Mouse (Mus musculus) stomach, embryonic 15.5 days (tissue): ENCODE measurements around the gene Gm10037. TPM values are rescaled to one million over a fixed set of nuclear protein-coding genes. Genes with fewer than 3 reads are reported as not detected.
"Not testable (repeated sequence)": the region's sequence is repeated elsewhere in the genome, so short reads cannot be mapped to it uniquely, and the experiment has no call there.

Experiments used
- ATAC-seq: fragments of 200-750 bp; cut with Nextera tagmentation; 2 replicates; pipeline ENCODE4 v1.8.0; 2017; ENCODE audit warnings: low read depth, moderate number of reproducible peaks, moderate TSS enrichment; ENCODE audit not compliant: insufficient read depth, low FRiP score
- H3K27ac ChIP-seq: fragments of 300-500 bp; sonication (generic); 2 replicates; pipeline ENCODE4 v1.5.1; 2015; ENCODE audit warnings: mild to moderate bottlenecking, inconsistent platforms
- H3K27me3 ChIP-seq: fragments of 300-500 bp; sonication (generic); replicated peaks from 2 replicates; pipeline ENCODE4 v1.6.1; 2015; ENCODE audit warnings: inconsistent platforms
- H3K36me3 ChIP-seq: fragments of 300-500 bp; sonication (generic); 2 replicates; pipeline ENCODE4 v1.6.1; 2015; ENCODE audit warnings: inconsistent platforms
- H3K4me1 ChIP-seq: fragments of 300-500 bp; sonication (generic); 2 replicates; pipeline ENCODE4 v1.6.1; 2015; ENCODE audit warnings: inconsistent platforms
- H3K4me2 ChIP-seq: fragments of 300-500 bp; sonication (generic); 2 replicates; pipeline ENCODE4 v1.6.1; 2015; ENCODE audit warnings: mild to moderate bottlenecking, inconsistent platforms
- H3K4me3 ChIP-seq: fragments of 300-500 bp; sonication (generic); replicated peaks from 2 replicates; pipeline ENCODE4 v1.5.1; 2015; ENCODE audit warnings: inconsistent platforms
- H3K9ac ChIP-seq: fragments of 300-500 bp; sonication (generic); 2 replicates; pipeline ENCODE4 v1.6.1; 2015; ENCODE audit warnings: inconsistent platforms
- H3K9me3 ChIP-seq: fragments of 300-500 bp; sonication (generic); 2 replicates; pipeline ENCODE4 v1.6.1; 2016; ENCODE audit warnings: inconsistent platforms
- WGBS: fragments of 180-500 bp; shearing (Covaris S2); methylation state at CpG from one replicate; pipeline ENCODE4 v1.1.7; 2015; 5-methylcytosine and 5-hydroxymethylcytosine counted together
- polyA plus RNA-seq: library from polyadenylated mRNA; unstranded; fragments of >200 nt; fragmentation: Nextera tagmentation; extraction: Ambion mirVana; gene quantifications from 2 replicates; pipeline ENCODE4 v1.2.1, GENCODE M21; 2015

The Gm10037 gene
- polyA plus RNA-seq, 1 experiment from 2014 or later: 1.9 TPM

- WGBS: 27% methylated on average over 8 of the region's 8 CpGs
- no peak for ATAC-seq
Measured at GRCm38 (mm10) chr13:67844853-67845194, 13.9 kb downstream of the Gm10037 start.

GRCm38 (mm10) chr13:67850361-67850760 is 19.5 kb downstream of the Gm10037 start:
- 67% methylated on average over 3 of the region's 3 CpGs for WGBS
- ATAC-seq: no peak
- Histone ChIP-seq H3K9me3 (no peaks in the 10 kb centered on the region), H3K4me3 (no peak overlapping the region), H3K4me2 (no peak overlapping the region), H3K27ac (no peak overlapping the region), H3K9ac (no peak overlapping the region), H3K4me1 (no peaks in the 10 kb centered on the region), H3K36me3 (no peaks in the 10 kb centered on the region), H3K27me3 (no peaks in the 10 kb centered on the region)

More at GRCm38 (mm10) chr13:67844853-67845194, 13.9 kb downstream of the Gm10037 start:
- H3K27me3 ChIP-seq: no peaks in the 10 kb centered on the region
- peak overlapping the region; percentile 37 for H3K4me3 ChIP-seq
- H3K4me2 ChIP-seq: peak overlapping the region; percentile 50
- H3K27ac ChIP-seq: no peak overlapping the region
- H3K36me3 ChIP-seq: no peaks in the 10 kb centered on the region
- no peak overlapping the region for H3K9ac ChIP-seq
- no peaks in the 10 kb centered on the region for H3K4me1 ChIP-seq
- H3K9me3 ChIP-seq: no peaks in the 10 kb centered on the region

GRCm38 (mm10) chr13:67853130-67853529 is 22.2 kb downstream of the Gm10037 start:
- no peaks in the 10 kb centered on the region for H3K9me3 ChIP-seq
- no peaks in the 10 kb centered on the region for H3K36me3 ChIP-seq
- WGBS: 68% methylated on average over 6 of the region's 6 CpGs
- ATAC-seq: no peak
- no peaks in the 10 kb centered on the region for H3K4me1 ChIP-seq
- H3K4me2 ChIP-seq: no peak overlapping the region
- no peak overlapping the region for H3K27ac ChIP-seq
- no peak overlapping the region for H3K4me3 ChIP-seq
- no peaks in the 10 kb centered on the region for H3K27me3 ChIP-seq
- H3K9ac ChIP-seq: no peak overlapping the region

- no peak overlapping the region for H3K27ac ChIP-seq
Measured at GRCm38 (mm10) chr13:67853983-67854382, 23.1 kb downstream of the Gm10037 start.

GRCm38 (mm10) chr13:67857317-67857716 is 26.4 kb downstream of the Gm10037 start:
- Histone ChIP-seq H3K36me3 (no peaks in the 10 kb centered on the region), H3K4me3 (no peak overlapping the region), H3K4me2 (no peak overlapping the region), H3K27ac (no peak overlapping the region), H3K9me3 (no peaks in the 10 kb centered on the region), H3K9ac (no peak overlapping the region), H3K4me1 (no peaks in the 10 kb centered on the region), H3K27me3 (no peaks in the 10 kb centered on the region)
- ATAC-seq: no peak
- 13% methylated on average over 1 of the region's 1 CpGs for WGBS

More at GRCm38 (mm10) chr13:67853983-67854382, 23.1 kb downstream of the Gm10037 start:
- no peaks in the 10 kb centered on the region for H3K27me3 ChIP-seq
- WGBS: 89% methylated on average over 2 of the region's 2 CpGs
- no peak overlapping the region for H3K4me3 ChIP-seq
- no peaks in the 10 kb centered on the region for H3K36me3 ChIP-seq
- no peak for ATAC-seq
- H3K4me2 ChIP-seq: no peak overlapping the region
- H3K9me3 ChIP-seq: no peaks in the 10 kb centered on the region
- no peaks in the 10 kb centered on the region for H3K4me1 ChIP-seq
- no peak overlapping the region for H3K9ac ChIP-seq

- Histone ChIP-seq H3K27ac (no peak overlapping the region), H3K9me3 (no peaks in the 10 kb centered on the region), H3K4me2 (no peak overlapping the region), H3K4me3 (no peak overlapping the region), H3K4me1 (no peaks in the 10 kb centered on the region), H3K9ac (no peak overlapping the region), H3K36me3 (no peaks in the 10 kb centered on the region), H3K27me3 (no peaks in the 10 kb centered on the region)
- 81% methylated on average over 9 of the region's 9 CpGs for WGBS
- no peak for ATAC-seq
Measured at GRCm38 (mm10) chr13:67862508-67862907, 31.6 kb downstream of the Gm10037 start.

GRCm38 (mm10) chr13:67863026-67863425 is 32.1 kb downstream of the Gm10037 start, which contains the start of gene BC048507:
TSS of gene BC048507 (plus strand) at chr13:67863326.
- Histone ChIP-seq H3K27ac (no peak within 1 kb of the TSS), H3K4me1 (no peaks in the 10 kb centered on the region), H3K4me3 (no peak within 1 kb of the TSS), H3K4me2 (no peak within 1 kb of the TSS), H3K9me3 (no peaks in the 10 kb centered on the region), H3K36me3 (no peaks in the 10 kb centered on the region), H3K9ac (no peak within 1 kb of the TSS), H3K27me3 (no peaks in the 10 kb centered on the region)
- no peak for ATAC-seq
- 74% methylated on average over 11 of the region's 11 CpGs for WGBS

- Histone ChIP-seq H3K27ac (no peak overlapping the region), H3K4me1 (no peaks in the 10 kb centered on the region), H3K9me3 (no peaks in the 10 kb centered on the region), H3K27me3 (no peaks in the 10 kb centered on the region), H3K36me3 (no peaks in the 10 kb centered on the region), H3K4me3 (no peak overlapping the region), H3K9ac (no peak overlapping the region), H3K4me2 (no peak overlapping the region)
- 54% methylated on average over 5 of the region's 5 CpGs for WGBS
- ATAC-seq: no peak
Measured at GRCm38 (mm10) chr13:67864764-67865350, 34.0 kb downstream of the Gm10037 start.

- WGBS: 21% methylated on average over 3 of the region's 3 CpGs
Measured at GRCm38 (mm10) chr13:67867899-67868298, 37.0 kb downstream of the Gm10037 start.

GRCm38 (mm10) chr13:67876049-67876698 is 45.3 kb downstream of the Gm10037 start:
- ATAC-seq, H3K27ac ChIP-seq, H3K4me3 ChIP-seq, H3K36me3 ChIP-seq, H3K4me2 ChIP-seq, H3K4me1 ChIP-seq, H3K27me3 ChIP-seq, H3K9me3 ChIP-seq, H3K9ac ChIP-seq: not testable (repeated sequence)
- 32% methylated on average over 7 of the region's 12 CpGs for WGBS

More at GRCm38 (mm10) chr13:67867899-67868298, 37.0 kb downstream of the Gm10037 start:
- ATAC-seq: no peak
- H3K9ac ChIP-seq: no peak overlapping the region
- H3K4me2 ChIP-seq: no peak overlapping the region
- H3K36me3 ChIP-seq: no peaks in the 10 kb centered on the region
- H3K4me3 ChIP-seq: no peak overlapping the region
- H3K27me3 ChIP-seq: no peaks in the 10 kb centered on the region
- no peaks in the 10 kb centered on the region for H3K4me1 ChIP-seq
- no peak overlapping the region for H3K27ac ChIP-seq
- H3K9me3 ChIP-seq: no peaks in the 10 kb centered on the region

GRCm38 (mm10) chr13:67876699-67877254 is 45.9 kb downstream of the Gm10037 start:
- H3K27me3 ChIP-seq: no peaks in the 10 kb centered on the region
- H3K4me3 ChIP-seq: no peak overlapping the region
- H3K9me3 ChIP-seq: no peaks in the 10 kb centered on the region
- no peak overlapping the region for H3K9ac ChIP-seq
- no peaks in the 10 kb centered on the region for H3K4me1 ChIP-seq
- H3K27ac ChIP-seq: no peak overlapping the region
- no peak overlapping the region for H3K4me2 ChIP-seq
- ATAC-seq: no peak
- no peaks in the 10 kb centered on the region for H3K36me3 ChIP-seq
- 45% methylated on average over 7 of the region's 7 CpGs for WGBS

- no peaks in the 10 kb centered on the region for H3K4me1 ChIP-seq
- H3K4me2 ChIP-seq: no peak overlapping the region
- no peak overlapping the region for H3K27ac ChIP-seq
- no peak overlapping the region for H3K9ac ChIP-seq
- H3K36me3 ChIP-seq: no peaks in the 10 kb centered on the region
- no peaks in the 10 kb centered on the region for H3K9me3 ChIP-seq
- no peak overlapping the region for H3K4me3 ChIP-seq
- no peak for ATAC-seq
- 83% methylated on average over 8 of the region's 8 CpGs for WGBS
- no peaks in the 10 kb centered on the region for H3K27me3 ChIP-seq
Measured at GRCm38 (mm10) chr13:67883966-67884365, 53.1 kb downstream of the Gm10037 start.
